Mouse (Mus musculus) stomach, embryonic 16.5 days (tissue): ENCODE measurements at regions not wholly inside any gene's neighbourhood (a gene's known extent, or its start where the extent isn't known, plus 50 kb on each side); places are given as distances from the start of the nearest gene placed in this dataset.

Experiments used
- ATAC-seq: fragments of 200-750 bp; cut with Nextera tagmentation; 2 replicates; pipeline ENCODE4 v1.8.0; 2017; ENCODE audit warnings: moderate number of reproducible peaks, moderate TSS enrichment; ENCODE audit not compliant: insufficient read depth, low FRiP score
- H3K27ac ChIP-seq: fragments of 300-500 bp; sonication (generic); 2 replicates; pipeline ENCODE4 v1.5.1; 2014; ENCODE audit warnings: low read length
- H3K27me3 ChIP-seq: fragments of 300-500 bp; sonication (generic); 2 replicates; pipeline ENCODE4 v1.6.1; 2014; ENCODE audit warnings: low read length, control low read depth, mixed read lengths; ENCODE audit not compliant: control insufficient read depth, insufficient read depth
- H3K36me3 ChIP-seq: fragments of 300-500 bp; sonication (generic); 2 replicates; pipeline ENCODE4 v1.6.1; 2014; ENCODE audit warnings: low read length; ENCODE audit not compliant: control insufficient read depth, insufficient read depth
- H3K4me1 ChIP-seq: fragments of 300-500 bp; sonication (generic); 2 replicates; pipeline ENCODE4 v1.6.1; 2014; ENCODE audit warnings: low read length, control low read depth, mixed read lengths; ENCODE audit not compliant: control insufficient read depth, insufficient read depth
- H3K4me2 ChIP-seq: fragments of 300-500 bp; sonication (generic); 2 replicates; pipeline ENCODE4 v1.6.1; 2014; ENCODE audit warnings: low read depth, low read length, mixed read lengths
- H3K4me3 ChIP-seq: fragments of 300-500 bp; sonication (generic); replicated peaks from 2 replicates; pipeline ENCODE4 v1.5.1; 2014; ENCODE audit warnings: mild to moderate bottlenecking, low read length
- H3K9ac ChIP-seq: fragments of 300-500 bp; sonication (generic); 2 replicates; pipeline ENCODE4 v1.6.1; 2014; ENCODE audit warnings: low read length
- H3K9me3 ChIP-seq: fragments of 300-500 bp; sonication (generic); replicated peaks from 2 replicates; pipeline ENCODE4 v1.6.1; 2016; ENCODE audit warnings: low read length, control low read depth; ENCODE audit not compliant: control insufficient read depth
- WGBS: fragments of 180-500 bp; shearing (Covaris S2); extraction: QIAGEN DNeasy Blood & Tissue Kit; methylation state at CpG from one replicate; pipeline ENCODE4 v1.1.7; 2014; 5-methylcytosine and 5-hydroxymethylcytosine counted together

DNA sequence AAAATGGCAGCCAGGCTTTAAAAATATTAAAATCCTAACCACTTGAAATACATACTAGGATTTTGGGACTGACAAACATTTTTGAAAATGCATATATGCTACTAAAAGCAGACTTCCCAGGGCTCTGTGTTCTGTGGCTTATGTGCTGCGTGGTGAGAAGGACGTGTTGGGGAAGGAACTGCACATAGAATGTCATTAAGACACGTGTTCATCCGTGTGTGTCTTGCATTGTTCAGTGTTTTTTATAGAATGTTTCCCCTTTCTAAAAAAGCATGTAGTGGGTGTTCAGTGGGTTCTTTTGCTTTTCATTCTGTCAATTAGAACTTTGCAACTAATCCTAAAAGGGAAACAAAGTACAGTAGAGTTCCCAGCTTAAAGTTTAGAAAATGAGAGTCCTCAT is 594.7 kb upstream of the Mef2c start:
- no peak overlapping the region for H3K4me3 ChIP-seq
- H3K27ac ChIP-seq, result no peak overlapping the region
- no peaks in the 10 kb centered on the region for H3K27me3 ChIP-seq
- no peak overlapping the region for H3K4me2 ChIP-seq
- ATAC-seq, result no peak
- H3K36me3 ChIP-seq, result no peaks in the 10 kb centered on the region
- no peak overlapping the region for H3K9ac ChIP-seq
- no peaks in the 10 kb centered on the region for H3K9me3 ChIP-seq
- no peaks in the 10 kb centered on the region for H3K4me1 ChIP-seq
- 84% methylated on average over 4 of the region's 4 CpGs for WGBS

DNA sequence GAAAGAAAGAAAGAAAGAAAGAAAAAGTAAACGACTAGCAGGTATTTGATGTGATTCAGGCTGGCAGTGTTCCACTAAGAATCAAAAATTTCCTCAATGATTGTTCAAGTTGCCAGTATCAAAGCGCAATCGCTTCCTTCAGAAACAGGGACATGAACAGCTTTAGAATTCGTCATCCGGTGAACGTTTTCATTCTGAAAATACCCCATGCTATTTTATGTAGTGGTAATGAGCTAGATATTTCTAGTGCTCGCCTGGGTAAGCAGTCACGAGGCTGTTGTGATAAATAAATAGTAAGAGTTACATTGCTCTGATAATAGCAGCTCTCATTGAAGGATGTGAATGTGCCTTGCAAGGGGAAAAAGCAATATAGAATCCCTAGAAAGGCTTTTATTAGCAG is 591.0 kb upstream of the Mef2c start:
- Histone ChIP-seq H3K36me3 (no peaks in the 10 kb centered on the region), H3K27me3 (no peaks in the 10 kb centered on the region), H3K9me3 (no peaks in the 10 kb centered on the region), H3K4me2 (no peak overlapping the region), H3K27ac (no peak overlapping the region), H3K4me3 (no peak overlapping the region), H3K9ac (no peak overlapping the region), H3K4me1 (no peaks in the 10 kb centered on the region)
- WGBS, result 82% methylated on average over 8 of the region's 8 CpGs
- no peak for ATAC-seq

DNA sequence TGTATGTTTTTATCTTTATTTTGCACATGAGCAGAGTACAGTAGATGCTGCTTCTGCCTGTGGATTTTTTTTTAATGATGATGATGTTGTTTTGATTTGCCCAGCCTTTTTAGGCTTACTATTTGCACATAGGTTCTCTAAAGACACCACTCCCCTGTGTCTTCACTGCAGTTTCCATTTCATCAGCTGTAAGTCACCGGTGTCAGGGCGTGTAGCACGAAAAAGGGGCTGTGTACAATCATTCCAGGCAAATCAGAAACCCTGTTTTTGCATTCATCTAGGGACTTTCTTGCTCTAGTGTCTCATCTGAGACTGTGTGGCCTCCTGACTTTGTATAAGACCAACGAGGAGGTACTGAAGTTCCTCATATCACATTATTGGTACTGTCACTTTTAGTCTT is 588.6 kb upstream of the Mef2c start:
- Histone ChIP-seq H3K27ac (no peak overlapping the region), H3K4me2 (no peak overlapping the region), H3K4me1 (no peaks in the 10 kb centered on the region), H3K4me3 (no peak overlapping the region), H3K9ac (no peak overlapping the region), H3K36me3 (no peaks in the 10 kb centered on the region), H3K9me3 (no peaks in the 10 kb centered on the region), H3K27me3 (no peaks in the 10 kb centered on the region)
- WGBS, result 83% methylated on average over 4 of the region's 4 CpGs
- ATAC-seq, result no peak

DNA sequence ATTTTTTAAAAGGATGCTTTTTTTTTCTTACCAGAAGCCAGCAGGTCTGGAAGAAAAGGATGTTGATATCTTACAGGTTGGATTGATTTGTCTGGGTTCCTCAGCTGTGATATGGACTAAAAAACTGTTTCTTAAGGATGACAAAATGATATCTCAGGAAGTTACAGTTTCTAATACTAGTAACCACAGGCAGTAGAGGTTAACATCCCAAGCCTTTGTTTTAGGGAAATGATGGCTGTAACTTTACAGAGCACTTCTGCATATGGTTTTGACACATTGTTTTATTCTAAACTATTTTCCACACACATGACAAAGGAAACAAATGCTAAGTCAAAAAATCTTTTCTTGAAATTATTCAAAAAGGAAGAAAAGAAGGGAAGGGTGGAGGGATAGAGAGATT is 573.8 kb upstream of the Mef2c start:
- H3K27ac ChIP-seq, result no peak overlapping the region
- H3K9me3 ChIP-seq, result no peaks in the 10 kb centered on the region
- no peak for ATAC-seq
- H3K9ac ChIP-seq, result no peak overlapping the region
- no peak overlapping the region for H3K4me2 ChIP-seq
- H3K4me3 ChIP-seq, result no peak overlapping the region
- H3K4me1 ChIP-seq, result no peaks in the 10 kb centered on the region
- no peaks in the 10 kb centered on the region for H3K27me3 ChIP-seq
- no peaks in the 10 kb centered on the region for H3K36me3 ChIP-seq

DNA sequence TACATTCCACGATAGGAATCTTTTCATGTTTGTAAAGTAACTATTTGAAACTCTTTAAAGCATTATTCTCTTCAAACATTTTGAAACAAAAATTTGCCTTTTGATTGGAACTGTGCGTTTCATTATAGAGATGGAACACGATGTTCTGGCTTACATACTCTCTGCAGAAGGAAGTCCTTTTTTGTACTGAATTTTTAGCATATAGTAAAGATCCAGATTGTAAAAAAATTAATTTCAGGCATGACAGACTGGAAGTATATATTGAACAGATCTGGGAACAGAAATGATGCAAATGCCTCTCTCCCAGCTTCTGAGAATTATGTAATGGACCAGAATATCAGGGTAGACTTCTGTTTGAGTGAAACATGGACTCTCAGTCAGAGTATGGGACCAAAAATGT is 566.0 kb upstream of the Mef2c start:
- Histone ChIP-seq H3K4me1 (no peaks in the 10 kb centered on the region), H3K36me3 (no peaks in the 10 kb centered on the region), H3K9ac (no peak overlapping the region), H3K4me2 (no peak overlapping the region), H3K9me3 (no peaks in the 10 kb centered on the region), H3K27me3 (no peaks in the 10 kb centered on the region), H3K4me3 (no peak overlapping the region), H3K27ac (no peak overlapping the region)
- no peak for ATAC-seq
- WGBS, result 84% methylated on average over 3 of the region's 3 CpGs

DNA sequence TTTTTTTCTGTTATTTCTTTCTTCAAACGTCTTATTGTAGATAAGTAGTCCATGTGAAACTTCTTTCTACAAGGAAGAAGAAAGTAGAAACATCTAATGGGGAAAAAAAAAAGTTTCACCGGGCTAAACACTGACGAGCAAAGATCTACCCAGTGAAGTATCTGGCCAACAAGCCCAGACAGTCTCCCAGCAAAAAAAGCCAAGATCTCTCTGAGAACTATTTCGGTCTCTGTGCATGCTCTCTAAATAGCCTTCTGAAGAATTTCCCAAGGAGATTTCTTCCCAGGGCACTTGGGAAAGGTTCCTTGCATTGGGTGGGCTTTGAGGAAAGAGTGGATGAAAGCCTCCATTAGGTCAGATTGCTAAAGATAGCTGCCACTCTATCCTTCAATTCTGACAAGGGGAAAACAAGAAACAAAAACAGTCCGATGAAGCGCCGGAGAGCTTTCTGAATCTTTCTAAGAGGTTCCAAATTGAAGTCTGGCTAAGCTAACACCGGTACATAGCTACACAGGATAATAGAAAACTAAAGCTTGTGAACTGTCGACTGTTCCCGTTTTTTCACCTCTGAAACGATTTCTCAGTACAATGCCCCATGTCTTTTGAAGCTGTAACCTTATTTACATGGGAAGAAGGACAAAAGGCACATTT is 561.0 kb upstream of the Mef2c start:
- no peaks in the 10 kb centered on the region for H3K27me3 ChIP-seq
- no peak overlapping the region for H3K4me2 ChIP-seq
- H3K9ac ChIP-seq, result no peak overlapping the region
- H3K27ac ChIP-seq, result no peak overlapping the region
- H3K4me1 ChIP-seq, result no peaks in the 10 kb centered on the region
- H3K36me3 ChIP-seq, result no peaks in the 10 kb centered on the region
- H3K9me3 ChIP-seq, result no peaks in the 10 kb centered on the region
- 64% methylated on average over 11 of the region's 11 CpGs for WGBS
- ATAC-seq, result no peak
- H3K4me3 ChIP-seq, result no peak overlapping the region

DNA sequence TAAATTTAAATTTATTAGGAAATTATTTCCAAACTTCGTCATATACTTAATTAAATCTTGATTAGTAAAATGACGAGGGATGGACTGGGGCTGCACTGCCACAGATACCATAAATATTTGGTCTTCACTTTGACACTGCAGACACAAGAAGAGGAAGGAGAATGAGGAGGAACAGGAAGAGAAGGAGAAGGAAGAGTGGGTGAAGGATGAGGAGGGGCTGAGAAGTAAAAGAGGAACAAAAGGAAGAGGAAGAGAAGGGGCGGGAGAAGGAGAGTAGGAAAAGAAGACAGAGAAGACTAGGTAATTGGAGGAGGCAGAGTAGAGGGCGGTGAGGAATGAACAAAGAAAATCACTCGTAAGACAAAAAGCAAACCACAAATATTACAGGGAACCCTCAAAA is 556.9 kb upstream of the Mef2c start:
- H3K27ac ChIP-seq, result no peak overlapping the region
- no peaks in the 10 kb centered on the region for H3K4me1 ChIP-seq
- H3K4me2 ChIP-seq, result no peak overlapping the region
- no peaks in the 10 kb centered on the region for H3K36me3 ChIP-seq
- ATAC-seq, result no peak
- no peak overlapping the region for H3K9ac ChIP-seq
- no peaks in the 10 kb centered on the region for H3K9me3 ChIP-seq
- 76% methylated on average over 5 of the region's 5 CpGs for WGBS
- no peaks in the 10 kb centered on the region for H3K27me3 ChIP-seq
- no peak overlapping the region for H3K4me3 ChIP-seq

DNA sequence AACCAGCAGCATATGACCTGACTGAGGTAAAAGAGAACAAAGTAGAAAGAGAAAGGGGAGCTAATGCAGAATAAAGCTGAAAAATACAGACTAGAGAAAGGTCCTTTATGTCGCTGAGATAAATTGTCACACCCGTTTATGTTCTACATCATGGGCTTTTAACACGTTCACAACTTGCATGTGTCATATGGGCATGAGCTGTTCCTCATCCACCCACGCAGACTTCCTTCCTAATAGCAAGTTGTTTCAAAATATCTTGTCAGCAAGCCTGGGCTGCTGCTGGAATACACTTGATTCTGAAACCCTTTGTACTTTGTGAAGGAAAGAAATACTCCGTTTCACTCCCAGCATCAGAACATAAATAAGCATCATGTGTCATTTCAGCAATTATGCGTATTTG is 554.3 kb upstream of the Mef2c start:
- 55% methylated on average over 6 of the region's 6 CpGs for WGBS
- Histone ChIP-seq H3K36me3 (no peaks in the 10 kb centered on the region), H3K4me3 (no peak overlapping the region), H3K9me3 (no peaks in the 10 kb centered on the region), H3K4me1 (no peaks in the 10 kb centered on the region), H3K4me2 (no peak overlapping the region), H3K27me3 (no peaks in the 10 kb centered on the region), H3K27ac (no peak overlapping the region), H3K9ac (no peak overlapping the region)
- no peak for ATAC-seq

DNA sequence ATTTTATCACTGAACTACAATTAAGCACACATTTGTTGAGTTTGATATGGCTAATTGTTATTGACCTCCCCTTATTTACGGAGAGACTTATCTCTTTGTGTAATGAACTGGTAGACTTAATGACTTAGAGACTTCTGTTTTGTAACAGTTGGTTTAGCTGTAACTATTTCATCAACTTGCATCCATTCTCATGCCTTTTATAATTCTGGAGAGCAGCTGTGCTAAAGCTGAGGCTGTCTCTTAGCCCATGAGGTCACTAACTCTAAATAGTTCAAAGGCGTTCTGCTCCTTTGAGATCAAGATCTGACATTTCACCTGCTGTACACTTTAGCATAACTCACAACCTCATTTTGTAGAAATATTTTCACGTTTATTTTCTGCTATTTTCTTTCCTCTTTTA is 541.5 kb upstream of the Mef2c start:
- Histone ChIP-seq H3K4me2 (no peak overlapping the region), H3K27me3 (no peaks in the 10 kb centered on the region), H3K4me1 (no peaks in the 10 kb centered on the region), H3K9me3 (no peaks in the 10 kb centered on the region), H3K9ac (no peak overlapping the region), H3K27ac (no peak overlapping the region), H3K36me3 (no peaks in the 10 kb centered on the region), H3K4me3 (no peak overlapping the region)
- 76% methylated on average over 3 of the region's 3 CpGs for WGBS
- no peak for ATAC-seq

DNA sequence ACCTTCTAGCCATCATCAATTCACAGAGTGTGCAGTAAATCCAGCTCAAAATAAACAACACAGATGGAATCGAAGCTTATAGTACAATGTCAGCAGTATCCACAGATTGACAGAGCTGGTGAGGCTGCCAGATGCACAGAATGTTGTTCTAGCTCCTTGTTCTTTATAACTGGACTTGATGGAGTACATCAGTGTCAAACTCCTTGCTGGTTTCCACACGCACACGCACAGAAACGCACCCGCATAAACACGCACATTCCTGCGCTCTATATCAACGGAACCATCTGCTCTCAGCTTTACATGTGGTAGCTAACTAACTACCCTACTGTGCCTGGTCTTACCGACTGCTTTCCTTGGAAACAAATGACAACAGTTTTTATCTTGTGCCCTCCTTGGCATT is 532.1 kb upstream of the Mef2c start:
- no peaks in the 10 kb centered on the region for H3K4me1 ChIP-seq
- ATAC-seq, result no peak
- no peaks in the 10 kb centered on the region for H3K9me3 ChIP-seq
- no peak overlapping the region for H3K4me2 ChIP-seq
- no peak overlapping the region for H3K27ac ChIP-seq
- H3K27me3 ChIP-seq, result no peaks in the 10 kb centered on the region
- 78% methylated on average over 9 of the region's 9 CpGs for WGBS
- no peak overlapping the region for H3K4me3 ChIP-seq
- no peaks in the 10 kb centered on the region for H3K36me3 ChIP-seq
- H3K9ac ChIP-seq, result no peak overlapping the region
